Mouse (Mus musculus) neural tube, embryonic 14.5 days (tissue): ENCODE measurements at regions not wholly inside any gene's neighbourhood (a gene's known extent, or its start where the extent isn't known, plus 50 kb on each side); places are given as distances from the start of the nearest gene placed in this dataset.

Experiments used
- ATAC-seq: fragments of 200-750 bp; cut with Nextera tagmentation; 2 replicates; pipeline ENCODE4 v1.8.0; 2017; ENCODE audit warnings: low read depth, mild to moderate bottlenecking, moderate TSS enrichment, moderate library complexity
- H3K27ac ChIP-seq: fragments of 300-500 bp; sonication (generic); 2 replicates; pipeline ENCODE4 v1.5.1; 2014; ENCODE audit warnings: low read depth, mild to moderate bottlenecking, control low read depth, low read length, moderate library complexity, mixed read lengths
- H3K27me3 ChIP-seq: fragments of 300-500 bp; sonication (generic); 2 replicates; pipeline ENCODE4 v1.6.1; 2014; ENCODE audit warnings: low read length; ENCODE audit not compliant: control insufficient read depth, insufficient read depth
- H3K36me3 ChIP-seq: fragments of 300-500 bp; sonication (generic); 2 replicates; pipeline ENCODE4 v1.6.1; 2014; ENCODE audit warnings: low read length, mixed read lengths; ENCODE audit not compliant: control insufficient read depth, insufficient read depth
- H3K4me1 ChIP-seq: fragments of 300-500 bp; sonication (generic); 2 replicates; pipeline ENCODE4 v1.6.1; 2014; ENCODE audit warnings: low read length; ENCODE audit not compliant: control insufficient read depth, insufficient read depth
- H3K4me2 ChIP-seq: fragments of 300-500 bp; sonication (generic); 2 replicates; pipeline ENCODE4 v1.6.1; 2014; ENCODE audit warnings: mild to moderate bottlenecking, low read depth, low read length, control low read depth
- H3K4me3 ChIP-seq: fragments of 300-500 bp; sonication (generic); 2 replicates; pipeline ENCODE4 v1.5.1; 2014; ENCODE audit warnings: low read depth, low read length, control low read depth, mixed read lengths
- H3K9ac ChIP-seq: fragments of 300-500 bp; sonication (generic); replicated peaks from 2 replicates; pipeline ENCODE4 v1.6.1; 2014; ENCODE audit warnings: low read depth, mild to moderate bottlenecking, control low read depth, low read length, mixed read lengths
- H3K9me3 ChIP-seq: fragments of 300-500 bp; sonication (generic); 2 replicates; pipeline ENCODE4 v1.6.1; 2016; ENCODE audit warnings: low read length; ENCODE audit not compliant: control insufficient read depth
- WGBS: fragments of 180-500 bp; shearing (Covaris S2); extraction: QIAGEN DNeasy Blood & Tissue Kit; methylation state at CpG from one replicate; pipeline ENCODE4 v1.1.7; 2014; 5-methylcytosine and 5-hydroxymethylcytosine counted together

GRCm38 (mm10) chr1:157003034-157003433 is 63.6 kb upstream of the Ralgps2 start:
- Histone ChIP-seq H3K27ac (no peak overlapping the region), H3K9ac (no peak overlapping the region), H3K4me2 (no peak overlapping the region), H3K4me1 (peaks cover under 1% of the 10 kb centered on the region; the same call in 1 of the 2 replicates), H3K4me3 (no peak overlapping the region), H3K9me3 (no peaks in the 10 kb centered on the region), H3K36me3 (no peaks in the 10 kb centered on the region), H3K27me3 (no peaks in the 10 kb centered on the region)
- WGBS: 92% methylated on average over 7 of the region's 7 CpGs
- ATAC-seq: no peak

- no peak overlapping the region for H3K9ac ChIP-seq
- no peak overlapping the region for H3K4me3 ChIP-seq
- H3K27ac ChIP-seq: no peak overlapping the region
- H3K4me1 ChIP-seq: peaks cover 4% of the 10 kb centered on the region; the same call in 1 of the 2 replicates
- WGBS: 93% methylated on average over 2 of the region's 2 CpGs
- no peaks in the 10 kb centered on the region for H3K36me3 ChIP-seq
- H3K9me3 ChIP-seq: no peaks in the 10 kb centered on the region
- H3K4me2 ChIP-seq: no peak overlapping the region
- no peak for ATAC-seq
- H3K27me3 ChIP-seq: no peaks in the 10 kb centered on the region
These were observed 62.8 kb upstream of the Ralgps2 start for GRCm38 (mm10) chr1:157002258-157002657.

GRCm38 (mm10) chr1:157001008-157001660 is 61.7 kb upstream of the Ralgps2 start:
- no peak for ATAC-seq
- no peaks in the 10 kb centered on the region for H3K36me3 ChIP-seq
- no peaks in the 10 kb centered on the region for H3K27me3 ChIP-seq
- 65% methylated on average over 6 of the region's 6 CpGs for WGBS
- H3K4me1 ChIP-seq: peaks cover 8% of the 10 kb centered on the region
- no peaks in the 10 kb centered on the region for H3K9me3 ChIP-seq
- no peak overlapping the region for H3K27ac ChIP-seq
- H3K4me3 ChIP-seq: no peak overlapping the region
- H3K9ac ChIP-seq: no peak overlapping the region
- H3K4me2 ChIP-seq: no peak overlapping the region

GRCm38 (mm10) chr1:156999947-157000346 is 60.5 kb upstream of the Ralgps2 start:
- H3K9ac ChIP-seq: no peak overlapping the region
- WGBS: 43% methylated on average over 8 of the region's 8 CpGs
- no peak for ATAC-seq

GRCm38 (mm10) chr1:156999272-156999671 is 59.8 kb upstream of the Ralgps2 start:
- Histone ChIP-seq H3K36me3 (no peaks in the 10 kb centered on the region), H3K4me1 (peaks cover 8% of the 10 kb centered on the region), H3K9me3 (no peaks in the 10 kb centered on the region), H3K9ac (no peak overlapping the region), H3K4me3 (no peak overlapping the region), H3K27me3 (no peaks in the 10 kb centered on the region), H3K27ac (no peak overlapping the region), H3K4me2 (no peak overlapping the region)
- WGBS: 80% methylated on average over 8 of the region's 8 CpGs
- no peak for ATAC-seq

More at GRCm38 (mm10) chr1:156999947-157000346, 60.5 kb upstream of the Ralgps2 start:
- no peaks in the 10 kb centered on the region for H3K27me3 ChIP-seq
- no peak overlapping the region for H3K27ac ChIP-seq
- H3K36me3 ChIP-seq: no peaks in the 10 kb centered on the region
- H3K4me1 ChIP-seq: peaks cover 8% of the 10 kb centered on the region
- H3K4me2 ChIP-seq: no peak overlapping the region
- H3K9me3 ChIP-seq: no peaks in the 10 kb centered on the region
- no peak overlapping the region for H3K4me3 ChIP-seq

- no peak overlapping the region for H3K27ac ChIP-seq
- H3K4me3 ChIP-seq: no peak overlapping the region
- no peak overlapping the region for H3K4me2 ChIP-seq
- no peaks in the 10 kb centered on the region for H3K27me3 ChIP-seq
- no peaks in the 10 kb centered on the region for H3K36me3 ChIP-seq
- H3K9me3 ChIP-seq: no peaks in the 10 kb centered on the region
- H3K9ac ChIP-seq: no peak overlapping the region
- peaks cover 8% of the 10 kb centered on the region for H3K4me1 ChIP-seq
- 11% methylated on average over 12 of the region's 12 CpGs for WGBS
- peak; percentile 77 for ATAC-seq
These were observed 58.3 kb upstream of the Ralgps2 start for GRCm38 (mm10) chr1:156997476-156998305.

- peak; percentile 68 for ATAC-seq
- H3K4me2 ChIP-seq: no peak overlapping the region
- no peaks in the 10 kb centered on the region for H3K36me3 ChIP-seq
- 0 out of 2 replicates have a peak overlapping the region, but pooled peaks have one; percentile 8 for H3K27ac ChIP-seq
- no peaks in the 10 kb centered on the region for H3K9me3 ChIP-seq
- peaks cover 8% of the 10 kb centered on the region for H3K4me1 ChIP-seq
- H3K27me3 ChIP-seq: no peaks in the 10 kb centered on the region
- no peak overlapping the region for H3K4me3 ChIP-seq
- no peak overlapping the region for H3K9ac ChIP-seq
- 26% methylated on average over 10 of the region's 10 CpGs for WGBS
These were observed 57.6 kb upstream of the Ralgps2 start for GRCm38 (mm10) chr1:156997033-156997432.

GRCm38 (mm10) chr1:156996084-156996880 is 56.9 kb upstream of the Ralgps2 start:
- Histone ChIP-seq H3K9me3 (no peaks in the 10 kb centered on the region), H3K4me1 (peaks cover 8% of the 10 kb centered on the region), H3K9ac (no peak overlapping the region), H3K4me3 (no peak overlapping the region), H3K36me3 (no peaks in the 10 kb centered on the region), H3K4me2 (no peak overlapping the region), H3K27ac (0 out of 2 replicates have a peak overlapping the region, but pooled peaks have one; percentile 8), H3K27me3 (no peaks in the 10 kb centered on the region)
- WGBS: 70% methylated on average over 10 of the region's 10 CpGs
- no peak for ATAC-seq
